20 mouse cellular contexts compared by ENCODE assay signal in genomic region chr2:13536747-13537146, GRCm38 (mm10). TPM values are rescaled to one million over a fixed set of nuclear protein-coding genes. Genes with fewer than 3 reads are reported as not detected.
DNase-seq lines count a peak whose midpoint lies in the region; ATAC-seq and TF ChIP-seq lines count a peak whose summit lies in the region.
"Had no signal": no experiment of that assay in that cellular context is flagged by ENCODE, and none has a peak within 500 bp of the region (broad histone marks: within the 10 kb centered on the region; RNA-seq: fewer than 3 reads in every experiment).

No protein-coding gene starts in this region.

- intact Hi-C loops in left cerebral cortex, postnatal 25 days (cut with DNase I), result no loop called here

- no peaks in the 10 kb centered on the region for H3K27me3 ChIP-seq in kidney, embryonic 16.5 days (ENCODE audit: insufficient read depth, low read length)
- H3K27me3 ChIP-seq in lung, postnatal 0 days (replicated peaks; ENCODE audit: insufficient read depth, low read length), result no peaks in the 10 kb centered on the region
- no peaks in the 10 kb centered on the region for H3K27me3 ChIP-seq in intestine, embryonic 15.5 days (replicated peaks)
- no peaks in the 10 kb centered on the region for H3K27me3 ChIP-seq in stomach, postnatal 0 days (ENCODE audit: control insufficient read depth, insufficient read depth, low read length)
- H3K27me3 ChIP-seq: forebrain, embryonic 15.5 days had no signal

- H3K9ac ChIP-seq in kidney, embryonic 16.5 days (replicated peaks; ENCODE audit: low read length), result no peak overlapping the region
- H3K9ac ChIP-seq in lung, postnatal 0 days (replicated peaks; ENCODE audit: low read depth), result no peak overlapping the region
- no peak overlapping the region for H3K9ac ChIP-seq in intestine, embryonic 15.5 days
- no peak overlapping the region for H3K9ac ChIP-seq in stomach, postnatal 0 days (ENCODE audit: low read length)
- H3K9ac ChIP-seq: forebrain, embryonic 15.5 days had no signal

- 0 out of 2 replicates have a peak, but pooled peaks cover 3% of the 10 kb centered on the region for H3K4me1 ChIP-seq in kidney, embryonic 16.5 days (ENCODE audit: insufficient read depth, low read length)
- peaks cover 3% of the 10 kb centered on the region; the same call in 1 of the 2 replicates for H3K4me1 ChIP-seq in lung, postnatal 0 days (ENCODE audit: insufficient read depth, low read depth, low read length)
- 0 out of 2 replicates have a peak, but pooled peaks cover 3% of the 10 kb centered on the region for H3K4me1 ChIP-seq in intestine, embryonic 15.5 days (replicated peaks)
- H3K4me1 ChIP-seq in stomach, postnatal 0 days (replicated peaks; ENCODE audit: control insufficient read depth, insufficient read depth), result peaks cover 2% of the 10 kb centered on the region; the same call in 1 of the 2 replicates
- H3K4me1 ChIP-seq: forebrain, embryonic 15.5 days; limb, embryonic 10.5 days had no signal

- H3K4me2 ChIP-seq in kidney, embryonic 16.5 days (replicated peaks; ENCODE audit: low read depth, low read length), result no peak overlapping the region
- no peak overlapping the region for H3K4me2 ChIP-seq in lung, postnatal 0 days (replicated peaks; ENCODE audit: low read depth, low read length)
- H3K4me2 ChIP-seq in intestine, embryonic 15.5 days (replicated peaks), result no peak overlapping the region
- no peak overlapping the region for H3K4me2 ChIP-seq in stomach, postnatal 0 days (replicated peaks; ENCODE audit: low read depth)
- H3K4me2 ChIP-seq: forebrain, embryonic 15.5 days; midbrain, embryonic 11.5 days had no signal

- 0 out of 2 replicates have a peak, but pooled peaks have one; percentile 20 for TF ChIP-seq EP300 in lung, postnatal 0 days (IDR thresholded peaks at IDR 0.05)
- TF ChIP-seq EP300 in stomach, postnatal 0 days (optimal IDR thresholded peaks at IDR 0.05), result no peak

- H3K36me3 ChIP-seq in kidney, embryonic 16.5 days (ENCODE audit: insufficient read depth, low read length), result no peaks in the 10 kb centered on the region
- H3K36me3 ChIP-seq in lung, postnatal 0 days (ENCODE audit: insufficient read depth, low read length), result no peaks in the 10 kb centered on the region
- H3K36me3 ChIP-seq in intestine, embryonic 15.5 days, result no peaks in the 10 kb centered on the region
- H3K36me3 ChIP-seq in stomach, postnatal 0 days (ENCODE audit: control insufficient read depth, insufficient read depth, low read length), result no peaks in the 10 kb centered on the region
- H3K36me3 ChIP-seq: forebrain, embryonic 15.5 days; limb, embryonic 10.5 days had no signal

- H3K27ac ChIP-seq in kidney, embryonic 16.5 days (ENCODE audit: low read length), result no peak overlapping the region
- H3K27ac ChIP-seq in lung, postnatal 0 days (ENCODE audit: low read length), result no peak overlapping the region
- no peak overlapping the region for H3K27ac ChIP-seq in intestine, embryonic 15.5 days
- no peak overlapping the region for H3K27ac ChIP-seq in stomach, postnatal 0 days (replicated peaks)
- H3K27ac ChIP-seq: forebrain, embryonic 15.5 days; limb, embryonic 10.5 days had no signal

- TF ChIP-seq CTCF in lung, postnatal 0 days (IDR thresholded peaks at IDR 0.05), result peak; percentile 55
- peak; percentile 62 for TF ChIP-seq CTCF in stomach, postnatal 0 days (IDR thresholded peaks at IDR 0.05; ENCODE audit: low read depth)

- H3K9me3 ChIP-seq in kidney, embryonic 16.5 days (ENCODE audit: low read length), result no peaks in the 10 kb centered on the region
- no peaks in the 10 kb centered on the region for H3K9me3 ChIP-seq in lung, postnatal 0 days (ENCODE audit: low read length)
- no peaks in the 10 kb centered on the region for H3K9me3 ChIP-seq in intestine, embryonic 15.5 days
- no peaks in the 10 kb centered on the region for H3K9me3 ChIP-seq in stomach, postnatal 0 days (ENCODE audit: control insufficient read depth, low read length)
- H3K9me3 ChIP-seq: forebrain, embryonic 15.5 days; limb, embryonic 10.5 days had no signal

- peak; percentile 39 for DNase-seq in kidney, adult 9 months
- peak; percentile 80 for DNase-seq in lung, postnatal 0 days (ENCODE audit: low spot score)
- no peak for DNase-seq in lung, postnatal 10 days
- DNase-seq in stomach, postnatal 0 days (ENCODE audit: low spot score), result no peak
- DNase-seq in embryo, embryonic 10 days (ENCODE audit: low spot score), result no peak
- DNase-seq in left cerebral cortex, postnatal 25 days (ENCODE audit: low spot score in 2 of 2), result no peak
- DNase-seq: adrenal gland, postnatal 25 days; cerebellum, adult 9-10 months; heart, adult 18-20 months; heart, postnatal 14 days; kidney, postnatal 10 days; layer of hippocampus, postnatal 36 days; thymus, adult 2 months had no signal

- H3K4me3 ChIP-seq in kidney, embryonic 16.5 days (ENCODE audit: low read length), result no peak overlapping the region
- H3K4me3 ChIP-seq in lung, postnatal 0 days (ENCODE audit: low read depth, low read length), result no peak overlapping the region
- H3K4me3 ChIP-seq in intestine, embryonic 15.5 days (replicated peaks), result no peak overlapping the region
- no peak overlapping the region for H3K4me3 ChIP-seq in stomach, postnatal 0 days (ENCODE audit: low read depth, low read length)
- H3K4me3 ChIP-seq: forebrain, embryonic 15.5 days; limb, embryonic 10.5 days; myocyte had no signal

- ATAC-seq in kidney, embryonic 16.5 days (ENCODE audit: low FRiP score, low TSS enrichment), result no peak
- peak; percentile 78 for ATAC-seq in lung, postnatal 0 days
- peak; percentile 82 for ATAC-seq in intestine, embryonic 15.5 days
- peak; percentile 90 for ATAC-seq in stomach, postnatal 0 days (ENCODE audit: low FRiP score, low TSS enrichment)
- ATAC-seq: forebrain, embryonic 15.5 days; hindbrain, embryonic 16.5 days had no signal

RNA-seq across cellular contexts. Expression of gene Trdmt1, which starts 7.7 kb away (rescaled TPM):
- polyA plus RNA-seq in kidney, embryonic 16.5 days (2015; fragmentation: Nextera tagmentation; extraction: Ambion mirVana), result 13.4 and 14.2 TPM in 2 replicates
- 9.8 and 10.1 TPM in 2 replicates for polyA plus RNA-seq in lung, postnatal 0 days (2015; fragmentation: Nextera tagmentation; extraction: Ambion mirVana)
- 8.1 and 10.0 TPM in 2 replicates for polyA plus RNA-seq in intestine, embryonic 15.5 days (2015; fragmentation: Nextera tagmentation; extraction: Ambion mirVana)
- polyA plus RNA-seq in stomach, postnatal 0 days (2015; fragmentation: Nextera tagmentation; extraction: Ambion mirVana), result 6.9 and 7.2 TPM in 2 replicates
- total RNA-seq in left cerebral cortex, postnatal 25 days (2021), result 1 to 10 TPM; 3.6 to 7.7 TPM

RNA-seq across cellular contexts. Expression of gene Vim, which starts 37.0 kb away (rescaled TPM):
- 489 and 497 TPM in 2 replicates for polyA plus RNA-seq in kidney, embryonic 16.5 days (2015; fragmentation: Nextera tagmentation; extraction: Ambion mirVana)
- polyA plus RNA-seq in lung, postnatal 0 days (2015; fragmentation: Nextera tagmentation; extraction: Ambion mirVana), result 1,068 and 1,145 TPM in 2 replicates
- polyA plus RNA-seq in intestine, embryonic 15.5 days (2015; fragmentation: Nextera tagmentation; extraction: Ambion mirVana), result 442 and 454 TPM in 2 replicates
- polyA plus RNA-seq in stomach, postnatal 0 days (2015; fragmentation: Nextera tagmentation; extraction: Ambion mirVana), result 287 and 331 TPM in 2 replicates
- 10 to 100 TPM; 56.3 to 56.4 TPM for total RNA-seq in left cerebral cortex, postnatal 25 days (2021)

RNA-seq across cellular contexts. Expression of gene Cubn, which starts 45.1 kb away (rescaled TPM):
- polyA plus RNA-seq in kidney, embryonic 16.5 days (2015; fragmentation: Nextera tagmentation; extraction: Ambion mirVana), result 7.2 and 7.9 TPM in 2 replicates
- 0.24 and 0.32 TPM in 2 replicates for polyA plus RNA-seq in lung, postnatal 0 days (2015; fragmentation: Nextera tagmentation; extraction: Ambion mirVana)
- polyA plus RNA-seq in intestine, embryonic 15.5 days (2015; fragmentation: Nextera tagmentation; extraction: Ambion mirVana), result 7.3 and 8.9 TPM in 2 replicates
- polyA plus RNA-seq in stomach, postnatal 0 days (2015; fragmentation: Nextera tagmentation; extraction: Ambion mirVana), result 0.05 TPM in 2 replicates
- under 1 TPM; 0.32 TPM for total RNA-seq in left cerebral cortex, postnatal 25 days (2021)

Comparison
In these comparisons a context has a peak if more than half of its experiments do, and no peak if none do; other contexts are left out.
1. DNase-seq: peak in kidney, adult 9 months (single experiment) and lung, postnatal 0 days (single experiment); none in lung, postnatal 10 days (single experiment), stomach, postnatal 0 days (single experiment), embryo, embryonic 10 days (single experiment) and left cerebral cortex, postnatal 25 days (0 of 2).